Mouse (Mus musculus) kidney, adult 2 months (tissue): Measurements from ENCODE around the gene Cdca3. TPM values are rescaled to one million over a fixed set of nuclear protein-coding genes. Genes with fewer than 3 reads are reported as not detected.

Experiments used
- DNase-seq: peaks from one replicate; pipeline ENCODE4 v3.0.0; 2021
- H3K27ac ChIP-seq: fragments of 200-500 bp; 2 replicates; pipeline ENCODE4 v1.5.1; 2012; ENCODE audit warnings: low read depth, low read length, control low read depth, inconsistent platforms; ENCODE audit not compliant: insufficient read depth
- H3K27me3 ChIP-seq: fragments of 200-500 bp; replicated peaks from 2 replicates; pipeline ENCODE4 v1.6.1; 2012; ENCODE audit warnings: mild to moderate bottlenecking, moderate library complexity, low read length, inconsistent platforms; ENCODE audit not compliant: control insufficient read depth, insufficient read depth
- H3K36me3 ChIP-seq: fragments of 200-500 bp; 2 replicates; pipeline ENCODE4 v1.6.1; 2012; ENCODE audit warnings: mild to moderate bottlenecking, moderate library complexity, low read length, inconsistent platforms; ENCODE audit not compliant: control insufficient read depth, insufficient read depth
- H3K4me1 ChIP-seq: fragments of 200-500 bp; 2 replicates; pipeline ENCODE4 v1.6.1; 2011; ENCODE audit warnings: low read length; ENCODE audit not compliant: control insufficient read depth, insufficient read depth
- H3K4me3 ChIP-seq: fragments of 200-500 bp; 2 replicates; pipeline ENCODE4 v1.5.1; 2011; ENCODE audit warnings: mild to moderate bottlenecking, low read depth, low read length, control low read depth; ENCODE audit not compliant: insufficient read depth
- CTCF ChIP-seq: fragments of 200-500 bp; conservative IDR thresholded peaks from 2 replicates; pipeline ENCODE4 v1.5.1; 2011; ENCODE audit warnings: low read depth, mild to moderate bottlenecking, control low read depth, low read length, moderate library complexity, mixed read lengths; ENCODE audit not compliant: insufficient read depth, insufficient read length
- POLR2A ChIP-seq: fragments of 200-500 bp; IDR thresholded peaks from one replicate; pipeline ENCODE4 v1.6.1; 2011; ENCODE audit warnings: low read depth, low read length, control low read depth
- WGBS: fragments of 180-500 bp; shearing (Covaris S2); methylation state at CpG from one replicate; pipeline ENCODE4 v1.1.7; 2018; 5-methylcytosine and 5-hydroxymethylcytosine counted together
- polyA plus RNA-seq: library from polyadenylated mRNA; depleted of rRNA; stranded (reverse); fragments of >200 nt; gene quantifications from 2 replicates; pipeline ENCODE4 v1.2.3, GENCODE M21; 2012

The Cdca3 gene
- polyA plus RNA-seq, 1 experiment, result 4.2 TPM

DNA sequence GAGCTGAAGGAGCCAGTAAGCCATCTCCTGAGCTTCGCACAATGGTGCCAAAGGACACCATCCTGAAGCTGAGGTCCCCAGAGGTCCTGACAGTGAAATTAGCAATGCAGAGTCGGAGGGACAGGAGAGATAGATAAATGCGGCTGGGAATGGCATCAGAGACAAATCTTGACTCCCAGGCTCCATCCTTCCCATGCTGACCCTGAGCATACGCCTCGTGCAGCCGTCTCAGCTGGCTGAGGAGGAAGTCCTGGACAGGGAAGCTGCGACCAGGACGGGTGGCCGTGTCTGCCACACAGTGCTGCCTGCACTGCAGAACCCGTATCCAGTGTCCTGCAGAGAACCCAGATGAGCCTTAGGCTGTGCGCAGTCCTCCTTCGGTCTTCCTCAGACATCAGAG is 25.3 kb downstream of the Cdca3 start:
- TF ChIP-seq CTCF (no peak), POLR2A (no peak)
- Histone ChIP-seq H3K27me3 (no peaks in the 10 kb centered on the region), H3K27ac (no peak overlapping the region), H3K36me3 (no peaks in the 10 kb centered on the region), H3K4me1 (no peaks in the 10 kb centered on the region), H3K4me3 (no peak overlapping the region)
- no peak for DNase-seq
- WGBS, result 78% methylated on average over 12 of the region's 12 CpGs

DNA sequence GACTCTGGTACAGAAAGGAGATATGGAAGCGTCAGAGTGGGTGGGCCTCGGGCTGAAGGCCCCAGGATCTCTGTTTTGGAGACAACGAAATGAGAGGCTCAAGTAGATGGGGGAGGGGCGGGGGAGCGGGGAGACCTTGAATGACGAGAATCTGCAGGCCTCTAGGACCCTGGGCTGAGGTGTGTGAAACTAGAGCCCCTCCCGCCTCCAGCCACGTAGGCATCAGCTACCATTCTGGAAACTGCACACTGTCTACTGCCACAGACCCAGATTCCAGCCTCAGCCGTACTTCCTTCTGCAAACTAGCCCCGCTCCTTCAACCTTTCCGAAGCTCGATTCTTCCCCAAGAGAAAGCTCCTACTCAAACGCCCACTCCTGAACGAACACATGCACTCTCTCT is 27.0 kb downstream of the Cdca3 start:
- no peaks in the 10 kb centered on the region for H3K27me3 ChIP-seq
- WGBS, result 29% methylated on average over 14 of the region's 14 CpGs
- no peaks in the 10 kb centered on the region for H3K36me3 ChIP-seq
- no peak overlapping the region for H3K4me3 ChIP-seq
- H3K27ac ChIP-seq, result no peak overlapping the region
- TF ChIP-seq POLR2A (no peak), CTCF (no peak)
- DNase-seq, result no peak
- H3K4me1 ChIP-seq, result no peaks in the 10 kb centered on the region

GRCm38 (mm10) chr6:124856916-124857839 is 27.8 kb downstream of the Cdca3 start, which contains the start of gene P3h3:
P3h3 (minus strand) TSS chr6:124857752.
- peak within 1 kb of the TSS; percentile 65 for H3K4me3 ChIP-seq
- no peaks in the 10 kb centered on the region for H3K4me1 ChIP-seq
- no peaks in the 10 kb centered on the region for H3K27me3 ChIP-seq
- no peak within 1 kb of the TSS for H3K27ac ChIP-seq
- no peaks in the 10 kb centered on the region for H3K36me3 ChIP-seq
- WGBS, result under 1% methylated on average over 86 of the region's 86 CpGs
- peak; percentile 79 for DNase-seq
- TF ChIP-seq POLR2A, result no peak
- TF ChIP-seq CTCF, result peak; percentile 55

DNA sequence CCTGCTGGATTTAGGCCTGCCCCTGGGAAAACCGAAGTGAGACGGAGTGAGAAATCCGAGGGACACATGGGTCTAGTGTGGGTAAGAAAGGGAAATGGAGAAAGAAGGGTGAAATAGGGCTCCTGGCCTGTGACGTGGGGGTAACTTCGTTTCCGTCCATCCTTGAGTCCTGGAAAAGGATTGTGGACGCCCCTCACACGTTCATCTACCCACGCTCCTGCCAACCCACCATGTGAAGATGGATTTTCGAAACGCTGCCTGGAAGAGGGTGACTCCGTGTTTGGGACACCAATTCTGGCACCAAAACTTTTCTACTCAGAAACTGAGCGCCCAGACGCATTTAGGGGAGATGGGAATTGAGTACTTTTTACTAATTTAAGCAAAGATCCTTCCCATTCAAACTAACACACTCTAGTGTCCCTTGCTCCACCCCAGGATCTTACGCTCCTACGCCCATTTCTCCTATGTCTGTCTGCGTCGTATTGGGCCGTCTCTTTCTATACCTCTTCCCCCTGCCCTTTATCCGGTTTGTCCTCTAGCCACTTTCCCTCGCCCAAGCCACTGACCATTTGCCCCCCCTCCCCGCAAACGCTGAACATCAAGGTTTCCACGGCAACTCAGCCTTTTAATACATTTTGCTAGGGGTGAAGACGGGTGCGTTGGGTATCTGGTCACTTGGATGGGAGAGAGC is 28.6 kb downstream of the Cdca3 start:
- no peaks in the 10 kb centered on the region for H3K4me1 ChIP-seq

GRCm38 (mm10) chr6:124858561-124859318 is 29.4 kb downstream of the Cdca3 start:
- H3K4me1 ChIP-seq, result no peaks in the 10 kb centered on the region
- no peaks in the 10 kb centered on the region for H3K27me3 ChIP-seq
- 76% methylated on average over 28 of the region's 28 CpGs for WGBS

More for the DNA sequence above, 28.6 kb downstream of the Cdca3 start:
- H3K27ac ChIP-seq, result no peak overlapping the region
- H3K27me3 ChIP-seq, result no peaks in the 10 kb centered on the region
- 37% methylated on average over 26 of the region's 26 CpGs for WGBS
- peak overlapping the region; percentile 65; the same call in 1 of the 2 replicates for H3K4me3 ChIP-seq
- DNase-seq, result no peak
- TF ChIP-seq CTCF (no peak), POLR2A (no peak)
- no peaks in the 10 kb centered on the region for H3K36me3 ChIP-seq

GRCm38 (mm10) chr6:124859725-124860124 is 30.4 kb downstream of the Cdca3 start:
- Histone ChIP-seq H3K36me3 (no peaks in the 10 kb centered on the region), H3K27me3 (no peaks in the 10 kb centered on the region), H3K27ac (no peak overlapping the region), H3K4me3 (no peak overlapping the region), H3K4me1 (no peaks in the 10 kb centered on the region)
- WGBS, result 11% methylated on average over 12 of the region's 12 CpGs
- TF ChIP-seq POLR2A (no peak), CTCF (peak; percentile 94)
- DNase-seq, result peak; percentile 88

More at GRCm38 (mm10) chr6:124858561-124859318, 29.4 kb downstream of the Cdca3 start:
- no peak overlapping the region for H3K4me3 ChIP-seq
- H3K36me3 ChIP-seq, result no peaks in the 10 kb centered on the region
- no peak overlapping the region for H3K27ac ChIP-seq
- TF ChIP-seq CTCF (no peak), POLR2A (no peak)
- no peak for DNase-seq
